Mouse (Mus musculus) intestine, postnatal 0 days (tissue): ENCODE results near the gene Iars. TPM values are rescaled to one million over a fixed set of nuclear protein-coding genes. Genes with fewer than 3 reads are reported as not detected.
A peak's percentile ranks its signal among the peaks of the same experiment; 100 is the strongest.

Source experiments
- ATAC-seq: fragments of 200-750 bp; cut with Nextera tagmentation; 2 replicates; pipeline ENCODE4 v1.8.0; 2017; ENCODE audit warnings: mild to moderate bottlenecking, moderate TSS enrichment, moderate library complexity
- H3K27ac ChIP-seq: fragments of 300-500 bp; sonication (generic); 2 replicates; pipeline ENCODE4 v1.5.1; 2014; ENCODE audit warnings: mild to moderate bottlenecking, low read depth, low read length, moderate library complexity
- H3K27me3 ChIP-seq: fragments of 300-500 bp; sonication (generic); replicated peaks from 2 replicates; pipeline ENCODE4 v1.6.1; 2014; ENCODE audit warnings: low read length, mixed read lengths; ENCODE audit not compliant: control insufficient read depth, insufficient read depth
- H3K36me3 ChIP-seq: fragments of 300-500 bp; sonication (generic); 2 replicates; pipeline ENCODE4 v1.6.1; 2014; ENCODE audit warnings: mild to moderate bottlenecking, moderate library complexity; ENCODE audit not compliant: control insufficient read depth, insufficient read depth
- H3K4me1 ChIP-seq: fragments of 300-500 bp; sonication (generic); replicated peaks from 2 replicates; pipeline ENCODE4 v1.6.1; 2014; ENCODE audit warnings: antibody characterized with exemption, low read length, mixed read lengths; ENCODE audit not compliant: control insufficient read depth, insufficient read depth
- H3K4me2 ChIP-seq: fragments of 300-500 bp; sonication (generic); replicated peaks from 2 replicates; pipeline ENCODE4 v1.6.1; 2014; ENCODE audit warnings: low read depth, mild to moderate bottlenecking, moderate library complexity
- H3K4me3 ChIP-seq: fragments of 300-500 bp; sonication (generic); 2 replicates; pipeline ENCODE4 v1.5.1; 2014; ENCODE audit warnings: low read depth, low read length
- H3K9ac ChIP-seq: fragments of 300-500 bp; sonication (generic); 2 replicates; pipeline ENCODE4 v1.6.1; 2014; ENCODE audit warnings: mild to moderate bottlenecking, low read depth, low read length
- H3K9me3 ChIP-seq: fragments of 300-500 bp; sonication (generic); 2 replicates; pipeline ENCODE4 v1.6.1; 2016; ENCODE audit warnings: mixed run types; ENCODE audit not compliant: control insufficient read depth
- CTCF ChIP-seq: sonication (generic); IDR thresholded peaks from 2 replicates; pipeline ENCODE4 v1.5.1; 2016; ENCODE audit warnings: low read depth, mild to moderate bottlenecking, control low read depth, antibody characterized with exemption, moderate library complexity
- WGBS: fragments of 180-500 bp; shearing (Covaris S2); extraction: QIAGEN DNeasy Blood & Tissue Kit; methylation state at CpG from one replicate; pipeline ENCODE4 v1.1.7; 2014; 5-methylcytosine and 5-hydroxymethylcytosine counted together
- polyA plus RNA-seq: library from polyadenylated mRNA; unstranded; fragments of >200 nt; fragmentation: Nextera tagmentation; extraction: Ambion mirVana; gene quantifications from 2 replicates; pipeline ENCODE4 v1.2.1, GENCODE M21; 2015

The Iars gene
- 13.7 and 16.1 TPM in 2 replicates for polyA plus RNA-seq

DNA sequence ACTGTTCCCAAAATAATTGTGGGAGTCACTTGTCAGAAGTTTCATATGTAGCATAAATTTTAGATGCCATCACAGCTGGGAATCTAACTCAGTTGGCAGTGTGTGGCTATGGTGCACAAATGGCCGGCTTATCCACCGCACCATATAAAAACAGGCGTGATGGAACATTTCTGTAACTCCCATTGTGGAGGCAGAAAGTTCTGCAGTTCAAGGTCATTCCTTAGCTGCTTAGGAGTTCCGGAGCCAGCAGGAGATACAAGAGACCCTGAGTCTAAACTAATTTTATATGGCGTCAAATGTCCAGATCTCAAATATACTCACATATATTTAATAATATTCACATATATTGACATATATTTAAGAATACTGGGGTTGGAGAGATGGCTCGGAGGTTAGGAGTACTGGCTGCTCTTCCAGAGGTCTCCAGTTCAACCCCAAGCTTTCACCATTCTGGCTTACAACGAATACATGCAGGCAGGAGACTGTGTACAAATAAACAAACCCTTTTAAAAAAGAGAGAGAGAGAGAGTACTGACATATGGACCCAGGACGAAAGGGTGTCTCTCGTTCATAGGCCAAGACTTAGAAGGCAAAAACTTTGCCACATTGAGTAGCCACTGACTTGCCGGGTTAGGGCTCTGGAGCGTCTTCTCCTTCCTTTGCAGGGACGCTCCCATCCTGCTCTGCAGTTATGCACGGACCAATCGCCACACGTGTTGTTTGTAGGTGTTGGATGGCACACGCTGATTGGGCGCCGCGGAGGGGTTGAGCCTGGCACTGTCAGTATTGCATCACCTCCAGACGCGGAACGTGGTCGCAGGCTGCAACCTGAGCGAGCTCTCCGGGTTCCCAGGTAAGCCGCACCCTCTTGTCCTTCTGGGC lies at the start of gene Iars:
Gene Iars (plus strand): TSS at position 750 of the 882 bp plus-strand sequence.
- Histone ChIP-seq H3K4me3 (peak within 1 kb of the TSS; percentile 59), H3K4me2 (peak within 1 kb of the TSS; percentile 77), H3K9me3 (no peaks in the 10 kb centered on the region), H3K36me3 (peaks cover 7% of the 10 kb centered on the region), H3K4me1 (no peaks in the 10 kb centered on the region), H3K27ac (peak within 1 kb of the TSS; percentile 60), H3K27me3 (no peaks in the 10 kb centered on the region), H3K9ac (peak within 1 kb of the TSS; percentile 54)
- WGBS: 3% methylated on average over 26 of the region's 26 CpGs
- TF ChIP-seq CTCF: no peak
- peak; percentile 100 for ATAC-seq

DNA sequence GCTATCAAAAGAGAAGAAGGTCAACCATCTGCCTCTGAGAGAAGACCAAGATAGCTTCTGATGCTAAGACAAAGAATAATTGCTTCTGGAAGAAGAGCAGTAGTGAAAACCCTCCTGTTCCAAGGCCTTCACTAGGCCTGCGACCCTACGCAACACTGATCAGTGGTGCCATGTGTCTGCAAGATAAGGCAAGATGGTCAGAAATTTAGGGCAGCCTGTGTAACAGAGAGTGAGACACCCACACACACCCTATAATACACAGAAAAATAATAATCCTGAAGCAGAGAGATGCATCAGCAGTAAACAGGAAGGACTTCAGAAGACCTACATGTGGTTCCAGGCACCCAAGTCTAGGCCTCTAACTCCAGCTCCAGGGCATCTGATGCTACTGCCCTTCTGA lies 41.9 kb upstream of the Iars start:
- H3K4me1 ChIP-seq: no peaks in the 10 kb centered on the region; the same call in 1 of the 2 replicates
- no peaks in the 10 kb centered on the region for H3K27me3 ChIP-seq
- no peak for TF ChIP-seq CTCF
- H3K4me3 ChIP-seq: no peak overlapping the region
- 96% methylated on average over 2 of the region's 2 CpGs for WGBS
- no peaks in the 10 kb centered on the region for H3K36me3 ChIP-seq
- H3K27ac ChIP-seq: no peak overlapping the region
- H3K9ac ChIP-seq: no peak overlapping the region
- no peak for ATAC-seq
- no peak overlapping the region for H3K4me2 ChIP-seq
- no peaks in the 10 kb centered on the region for H3K9me3 ChIP-seq

- no peak overlapping the region for H3K4me2 ChIP-seq
- WGBS: 67% methylated on average over 6 of the region's 6 CpGs
- TF ChIP-seq CTCF: no peak
- H3K27ac ChIP-seq: no peak overlapping the region
- H3K4me1 ChIP-seq: no peaks in the 10 kb centered on the region; the same call in 1 of the 2 replicates
- H3K4me3 ChIP-seq: no peak overlapping the region
- ATAC-seq: no peak
- H3K9ac ChIP-seq: no peak overlapping the region
- no peaks in the 10 kb centered on the region for H3K9me3 ChIP-seq
- no peaks in the 10 kb centered on the region for H3K27me3 ChIP-seq
- H3K36me3 ChIP-seq: no peaks in the 10 kb centered on the region
These were observed 39.2 kb upstream of the Iars start for GRCm38 (mm10) chr13:49642650-49643049.

- Histone ChIP-seq H3K36me3 (no peaks in the 10 kb centered on the region), H3K27me3 (no peaks in the 10 kb centered on the region), H3K4me1 (no peaks in the 10 kb centered on the region; the same call in 1 of the 2 replicates), H3K4me3 (no peak overlapping the region), H3K9ac (no peak overlapping the region), H3K27ac (no peak overlapping the region), H3K4me2 (no peak overlapping the region), H3K9me3 (no peaks in the 10 kb centered on the region)
- TF ChIP-seq CTCF: no peak
- 0 out of 2 replicates have a peak, but pooled peaks have one; percentile 43 for ATAC-seq
These were observed 38.1 kb upstream of the Iars start for GRCm38 (mm10) chr13:49643669-49644362.

- peak; percentile 69 for TF ChIP-seq CTCF
- H3K27me3 ChIP-seq: no peaks in the 10 kb centered on the region
- H3K36me3 ChIP-seq: no peaks in the 10 kb centered on the region
- no peak overlapping the region for H3K4me2 ChIP-seq
- H3K9me3 ChIP-seq: no peaks in the 10 kb centered on the region
- no peak overlapping the region for H3K9ac ChIP-seq
- H3K27ac ChIP-seq: no peak overlapping the region
- 54% methylated on average over 2 of the region's 2 CpGs for whole genome bisulfite sequencing
- H3K4me3 ChIP-seq: no peak overlapping the region
- H3K4me1 ChIP-seq: no peaks in the 10 kb centered on the region; the same call in 1 of the 2 replicates
- peak; percentile 22; the same call in 1 of the 2 replicates for ATAC-seq
These were observed 37.0 kb upstream of the Iars start for GRCm38 (mm10) chr13:49644731-49645529.
